Mouse (Mus musculus) heart, adult 2 months (tissue): ENCODE measurements around the gene Pla2g7.
"Not testable (repeated sequence)": the region's sequence is repeated elsewhere in the genome, so short reads cannot be mapped to it uniquely, and the experiment has no call there.

Experiments used
- CTCF ChIP-seq: fragments of 200-600 bp; IDR thresholded peaks from 2 replicates; pipeline ENCODE4 v1.8.1; 2022; ENCODE audit warnings: antibody characterized with exemption, mild to moderate bottlenecking, moderate library complexity
- POLR2A ChIP-seq: fragments of 200-500 bp; IDR thresholded peaks from 2 replicates; pipeline ENCODE4 v1.6.1; 2011; ENCODE audit warnings: mild to moderate bottlenecking, low read depth, low read length, control low read depth; ENCODE audit not compliant: insufficient read depth

DNA sequence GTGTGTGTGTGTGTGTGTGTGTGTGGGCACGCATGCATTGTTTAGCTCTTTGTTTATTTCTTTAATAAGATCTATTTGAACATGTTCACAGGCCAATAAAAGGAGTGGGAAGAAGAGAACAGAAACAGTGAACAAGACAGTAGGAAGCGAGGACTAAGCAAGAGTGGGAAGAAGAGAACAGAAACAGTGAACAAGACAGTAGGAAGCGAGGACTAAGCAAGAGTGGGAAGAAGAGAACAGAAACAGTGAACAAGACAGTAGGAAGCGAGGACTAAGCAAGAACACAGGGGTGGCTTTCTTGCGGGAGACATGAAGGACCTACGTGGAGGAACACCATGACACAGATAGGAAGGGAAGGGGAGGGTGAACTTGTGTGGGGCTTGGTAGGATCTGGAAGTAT is 31.1 kb upstream of the Pla2g7 start:
- TF ChIP-seq CTCF, POLR2A: not testable (repeated sequence)
